Mouse (Mus musculus): ENCODE data around the gene U2af1. TPM values are rescaled to one million over a fixed set of nuclear protein-coding genes. Genes with fewer than 3 reads are reported as not detected.

U2af1 gene
- polyA plus RNA-seq, 1 experiment from 2014 or later = 553 TPM

DNA sequence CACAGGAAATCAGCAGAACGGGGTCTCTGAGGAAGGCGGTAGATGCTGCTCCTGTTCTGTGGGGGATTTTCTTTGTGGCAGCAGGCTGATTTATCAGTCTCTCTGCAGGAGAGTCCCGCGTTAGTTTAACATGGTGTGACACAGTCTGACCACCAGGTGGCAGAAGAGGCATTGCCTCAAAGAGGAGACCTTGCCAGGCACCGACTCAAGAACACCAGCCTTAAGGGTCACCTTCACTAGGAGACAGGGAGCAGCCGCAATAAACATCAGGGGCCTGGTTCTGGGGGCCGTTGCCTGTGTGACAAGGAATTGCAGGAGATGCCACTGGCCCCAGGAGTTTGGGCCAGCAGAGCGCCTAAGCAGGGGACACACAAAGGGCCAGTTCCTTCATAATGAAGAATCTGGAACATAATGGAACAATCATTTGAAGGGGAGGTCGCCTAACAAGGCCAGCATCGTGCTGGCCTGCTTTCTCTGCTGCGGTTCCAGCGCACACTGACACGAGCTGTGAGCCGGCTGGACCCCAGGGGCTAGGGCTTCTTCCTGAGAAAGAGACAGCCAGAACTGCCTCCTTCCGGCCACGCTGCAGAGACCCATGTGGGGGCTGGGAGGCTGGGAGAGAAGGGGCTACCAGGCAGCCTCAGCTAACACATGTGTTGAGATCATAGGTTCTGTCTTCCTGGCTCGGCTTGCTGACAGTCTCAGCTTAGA is 27.0 kb upstream of the U2af1 start:
- no peaks in the 10 kb centered on the region for H3K9me3 ChIP-seq
- 0 out of 2 replicates have a peak overlapping the region, but pooled peaks have one; percentile 14 for H3K4me3 ChIP-seq
- WGBS = 20% methylated on average over 17 of the region's 17 CpGs
- H3K4me1 ChIP-seq = peaks cover 12% of the 10 kb centered on the region
- no peaks in the 10 kb centered on the region for H3K36me3 ChIP-seq (replicated peaks)
- DNase-seq (ENCODE audit: extremely low spot score, low spot score) = peak; percentile 86
- peaks cover 12% of the 10 kb centered on the region; the same call in 1 of the 2 replicates for H3K27me3 ChIP-seq (ENCODE audit: poor library complexity, severe bottlenecking)
- H3K27ac ChIP-seq = peak overlapping the region; percentile 41

DNA sequence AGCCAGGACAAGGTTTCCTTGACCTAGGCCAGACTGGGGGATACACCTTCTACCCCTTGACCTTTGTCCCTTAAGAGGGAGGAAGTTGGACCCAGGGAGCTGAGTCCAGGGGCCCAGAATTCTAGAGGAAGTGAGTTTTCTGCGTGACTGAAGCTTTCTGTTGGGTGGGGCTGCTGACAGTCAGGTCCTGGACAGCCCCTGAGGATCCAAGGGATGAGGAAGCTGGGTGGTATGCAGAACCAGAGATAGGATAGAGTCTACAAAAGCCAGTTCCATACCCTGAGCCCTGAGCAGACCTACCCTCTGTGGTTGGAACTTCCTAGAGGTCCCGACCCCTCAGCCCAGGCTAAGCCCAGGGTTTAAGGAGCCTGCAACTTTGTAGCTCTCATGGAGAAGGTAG is 21.8 kb upstream of the U2af1 start:
- Histone ChIP-seq H3K9me3 (no peaks in the 10 kb centered on the region), H3K27me3 (ENCODE audit: poor library complexity, severe bottlenecking) (peaks cover 12% of the 10 kb centered on the region; the same call in 1 of the 2 replicates), H3K4me3 (no peak overlapping the region), H3K27ac (no peak overlapping the region), H3K36me3 (replicated peaks) (no peaks in the 10 kb centered on the region), H3K4me1 (peaks cover 2% of the 10 kb centered on the region)
- no peak for DNase-seq (ENCODE audit: extremely low spot score, low spot score)
- 80% methylated on average over 2 of the region's 2 CpGs for WGBS

DNA sequence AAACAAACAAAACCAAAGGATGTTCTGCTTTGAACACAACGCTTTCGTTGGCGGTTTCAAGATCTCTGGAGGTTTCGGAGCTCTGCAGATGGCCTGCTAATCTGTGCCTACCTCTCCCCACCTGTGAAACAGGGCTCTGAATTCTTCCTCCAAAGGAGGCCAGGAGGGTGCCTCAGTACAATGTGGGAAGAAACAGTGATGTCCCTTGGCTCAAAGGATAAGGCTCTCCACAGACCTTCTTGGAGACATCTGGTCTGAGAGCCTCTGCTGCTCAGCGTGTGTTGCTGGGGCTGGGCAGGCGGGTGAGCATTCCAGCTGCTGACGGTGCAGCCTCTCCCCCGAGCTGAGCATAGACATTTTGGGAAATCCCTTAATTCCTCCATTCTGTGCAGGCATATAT is 18.8 kb upstream of the U2af1 start, which contains the start of gene Cryaa:
Gene Cryaa, plus strand, starts transcription at position 301 of the 400 bp plus-strand sequence.
- H3K36me3 ChIP-seq (replicated peaks) = no peaks in the 10 kb centered on the region
- H3K4me1 ChIP-seq = no peaks in the 10 kb centered on the region
- H3K27ac ChIP-seq = no peak within 1 kb of the TSS
- DNase-seq (ENCODE audit: extremely low spot score, low spot score) = no peak
- no peaks in the 10 kb centered on the region for H3K27me3 ChIP-seq (ENCODE audit: poor library complexity, severe bottlenecking)
- no peaks in the 10 kb centered on the region for H3K9me3 ChIP-seq
- H3K4me3 ChIP-seq = no peak within 1 kb of the TSS
- 80% methylated on average over 8 of the region's 8 CpGs for WGBS

- Histone ChIP-seq H3K4me3 (no peak overlapping the region), H3K27me3 (ENCODE audit: poor library complexity, severe bottlenecking) (no peaks in the 10 kb centered on the region), H3K4me1 (peaks cover 26% of the 10 kb centered on the region), H3K27ac (no peak overlapping the region), H3K9me3 (no peaks in the 10 kb centered on the region), H3K36me3 (replicated peaks) (no peaks in the 10 kb centered on the region)
- no peak for DNase-seq (ENCODE audit: extremely low spot score, low spot score)
- WGBS = 94% methylated on average over 1 of the region's 1 CpGs
These were observed 15.7 kb upstream of the U2af1 start for GRCm38 (mm10) chr17:31674426-31674825.

- H3K27me3 ChIP-seq (ENCODE audit: poor library complexity, severe bottlenecking) = no peaks in the 10 kb centered on the region
- no peaks in the 10 kb centered on the region for H3K36me3 ChIP-seq (replicated peaks)
- peaks cover 27% of the 10 kb centered on the region for H3K4me1 ChIP-seq
- no peak for DNase-seq (ENCODE audit: extremely low spot score, low spot score)
- H3K4me3 ChIP-seq = no peak overlapping the region
- WGBS = 89% methylated on average over 12 of the region's 12 CpGs
- no peak overlapping the region for H3K27ac ChIP-seq
- no peaks in the 10 kb centered on the region for H3K9me3 ChIP-seq
These were observed 13.6 kb upstream of the U2af1 start for GRCm38 (mm10) chr17:31672279-31672678.

DNA sequence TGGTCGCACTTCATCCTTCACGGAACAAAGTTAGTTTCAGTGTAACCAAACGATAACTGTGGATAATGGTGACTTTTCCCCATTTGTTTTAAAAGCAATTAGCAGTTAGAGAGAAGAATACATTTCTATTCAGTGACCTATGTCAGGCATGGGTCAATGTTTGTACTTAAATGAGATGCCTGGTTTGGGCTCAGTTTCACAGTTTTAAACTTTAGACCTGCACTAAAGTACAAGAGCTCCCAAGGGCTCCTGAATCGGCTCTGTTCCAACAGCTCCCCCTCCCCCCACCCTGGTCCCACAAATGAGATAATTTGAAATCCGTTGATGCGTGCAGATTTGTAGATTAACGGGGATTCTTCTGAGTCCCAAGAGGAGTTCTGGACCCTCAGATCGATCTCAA is 13.0 kb upstream of the U2af1 start:
- Histone ChIP-seq H3K4me3 (no peak overlapping the region), H3K27me3 (ENCODE audit: poor library complexity, severe bottlenecking) (no peaks in the 10 kb centered on the region), H3K9me3 (no peaks in the 10 kb centered on the region), H3K27ac (no peak overlapping the region), H3K36me3 (replicated peaks) (no peaks in the 10 kb centered on the region), H3K4me1 (peaks cover 27% of the 10 kb centered on the region)
- 73% methylated on average over 8 of the region's 8 CpGs for WGBS
- DNase-seq (ENCODE audit: extremely low spot score, low spot score) = no peak

DNA sequence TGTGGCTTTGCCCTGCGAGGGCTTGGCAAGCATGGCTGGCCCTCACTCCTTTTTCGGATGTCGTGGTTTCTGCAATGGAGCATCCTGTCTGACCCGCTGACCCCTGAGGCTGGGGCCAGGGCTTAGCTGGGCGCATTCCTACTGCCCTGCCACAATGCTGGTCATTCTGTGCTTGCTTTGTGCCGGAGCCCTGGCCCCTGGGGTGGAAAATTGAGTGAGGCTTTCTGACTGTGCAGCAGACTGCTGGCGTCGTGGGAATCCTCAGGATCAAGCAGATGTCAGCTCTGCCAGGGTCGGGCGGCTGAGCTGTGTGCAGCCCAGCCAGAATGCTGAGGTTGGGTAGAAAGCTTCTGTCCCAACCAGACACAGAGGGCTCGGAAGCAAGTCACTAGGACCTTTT is 11.5 kb upstream of the U2af1 start:
- Histone ChIP-seq H3K36me3 (replicated peaks) (no peaks in the 10 kb centered on the region), H3K9me3 (no peaks in the 10 kb centered on the region), H3K27ac (peak overlapping the region; percentile 71), H3K4me1 (peaks cover 27% of the 10 kb centered on the region), H3K4me3 (0 out of 2 replicates have a peak overlapping the region, but pooled peaks have one; percentile 5), H3K27me3 (ENCODE audit: poor library complexity, severe bottlenecking) (no peaks in the 10 kb centered on the region)
- 6% methylated on average over 11 of the region's 11 CpGs for WGBS
- DNase-seq (ENCODE audit: extremely low spot score, low spot score) = peak; percentile 34

GRCm38 (mm10) chr17:31668306-31668705 is 9.6 kb upstream of the U2af1 start:
- Histone ChIP-seq H3K9me3 (no peaks in the 10 kb centered on the region), H3K4me1 (peaks cover 31% of the 10 kb centered on the region), H3K4me3 (no peak overlapping the region), H3K36me3 (replicated peaks) (no peaks in the 10 kb centered on the region), H3K27ac (no peak overlapping the region), H3K27me3 (ENCODE audit: poor library complexity, severe bottlenecking) (no peaks in the 10 kb centered on the region)
- WGBS = 81% methylated on average over 9 of the region's 9 CpGs
- DNase-seq (ENCODE audit: extremely low spot score, low spot score) = no peak

- Histone ChIP-seq H3K27ac (no peak overlapping the region), H3K4me3 (no peak overlapping the region), H3K36me3 (replicated peaks) (no peaks in the 10 kb centered on the region), H3K4me1 (peaks cover 9% of the 10 kb centered on the region), H3K9me3 (no peaks in the 10 kb centered on the region), H3K27me3 (ENCODE audit: poor library complexity, severe bottlenecking) (no peaks in the 10 kb centered on the region)
- peak; percentile 78 for DNase-seq (ENCODE audit: extremely low spot score, low spot score)
- 16% methylated on average over 4 of the region's 4 CpGs for WGBS
These were observed 6.1 kb upstream of the U2af1 start for GRCm38 (mm10) chr17:31664760-31665159.

GRCm38 (mm10) chr17:31662855-31663254 is 4.2 kb upstream of the U2af1 start:
- no peak for DNase-seq (ENCODE audit: extremely low spot score, low spot score)
- Histone ChIP-seq H3K27me3 (ENCODE audit: poor library complexity, severe bottlenecking) (no peaks in the 10 kb centered on the region), H3K36me3 (replicated peaks) (no peaks in the 10 kb centered on the region), H3K9me3 (no peaks in the 10 kb centered on the region), H3K4me1 (peaks cover 14% of the 10 kb centered on the region), H3K27ac (no peak overlapping the region), H3K4me3 (no peak overlapping the region)

GRCm38 (mm10) chr17:31660661-31661250 is 2.1 kb upstream of the U2af1 start:
- H3K27me3 ChIP-seq (ENCODE audit: poor library complexity, severe bottlenecking) = no peaks in the 10 kb centered on the region
- WGBS = 82% methylated on average over 8 of the region's 8 CpGs
- H3K36me3 ChIP-seq (replicated peaks) = peaks cover 16% of the 10 kb centered on the region
- H3K4me1 ChIP-seq = peaks cover 25% of the 10 kb centered on the region
- no peak for DNase-seq (ENCODE audit: extremely low spot score, low spot score)
- H3K27ac ChIP-seq = no peak overlapping the region
- no peak overlapping the region for H3K4me3 ChIP-seq
- H3K9me3 ChIP-seq = no peaks in the 10 kb centered on the region

DNA sequence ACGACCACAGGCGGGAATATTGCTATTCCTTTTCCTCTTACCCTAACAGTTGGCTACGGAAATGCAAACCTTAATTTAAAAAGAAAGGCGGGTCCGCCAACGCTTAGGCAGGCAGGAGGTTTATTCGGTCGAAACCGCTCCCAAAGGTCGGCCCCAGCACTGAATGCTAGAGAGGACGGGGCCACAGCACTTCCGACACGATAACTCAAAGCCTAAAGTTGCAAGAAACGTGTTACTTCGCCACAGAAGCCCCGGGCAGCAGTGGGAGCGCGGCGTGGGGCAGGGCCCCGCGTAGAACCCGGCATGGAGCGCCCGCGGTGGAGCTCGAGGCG is 590 bp downstream of the U2af1 start:
- H3K27me3 ChIP-seq (ENCODE audit: poor library complexity, severe bottlenecking) = no peaks in the 10 kb centered on the region
- no peak for DNase-seq (ENCODE audit: extremely low spot score, low spot score)
- peak overlapping the region; percentile 96 for H3K27ac ChIP-seq
- under 1% methylated on average over 27 of the region's 27 CpGs for WGBS
- peaks cover 43% of the 10 kb centered on the region for H3K36me3 ChIP-seq (replicated peaks)
- peak overlapping the region; percentile 75 for H3K4me3 ChIP-seq
- no peaks in the 10 kb centered on the region for H3K9me3 ChIP-seq
- H3K4me1 ChIP-seq = peaks cover 21% of the 10 kb centered on the region

GRCm38 (mm10) chr17:31657141-31657983 is 1.3 kb downstream of the U2af1 start:
- Histone ChIP-seq H3K9me3 (no peaks in the 10 kb centered on the region), H3K4me3 (peak overlapping the region; percentile 75), H3K27ac (peak overlapping the region; percentile 96), H3K27me3 (ENCODE audit: poor library complexity, severe bottlenecking) (no peaks in the 10 kb centered on the region), H3K4me1 (peaks cover 21% of the 10 kb centered on the region), H3K36me3 (replicated peaks) (peaks cover 50% of the 10 kb centered on the region)
- no peak for DNase-seq (ENCODE audit: extremely low spot score, low spot score)
- WGBS = 57% methylated on average over 12 of the region's 12 CpGs
